8 mouse cellular contexts compared by ENCODE assay signal in the genomic region with DNA sequence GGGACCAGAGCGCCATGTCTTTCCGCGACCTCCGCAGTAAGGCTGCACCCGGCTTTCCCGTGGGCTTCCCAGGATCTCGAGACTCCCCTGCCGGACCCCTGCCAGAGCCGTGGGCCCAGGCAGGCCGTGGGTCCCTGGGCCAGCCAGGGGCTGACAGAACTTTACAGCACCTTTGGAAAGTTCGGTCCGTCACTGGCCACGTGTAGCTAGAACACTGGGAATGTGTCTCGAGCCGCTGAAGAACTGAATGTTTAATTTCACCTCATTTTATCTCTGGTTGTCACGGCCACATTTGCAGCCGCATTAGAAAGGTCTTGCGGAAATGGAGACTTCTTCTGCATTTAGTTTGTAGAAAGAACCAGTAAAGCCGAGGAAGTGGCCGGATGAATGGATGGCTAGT. TPM values are rescaled to one million over a fixed set of nuclear protein-coding genes. Genes with fewer than 3 reads are reported as not detected.
DNase-seq lines count a peak whose midpoint lies in the region; ATAC-seq and TF ChIP-seq lines count a peak whose summit lies in the region.

No protein-coding gene starts in this region.

- peak overlapping the region; percentile 79; the same call in 1 of the 2 replicates for H3K27ac ChIP-seq in kidney, embryonic 16.5 days (ENCODE audit: low read length)
- peak overlapping the region; percentile 82 for H3K27ac ChIP-seq in hindbrain, postnatal 0 days
- peak overlapping the region; percentile 80 for H3K27ac ChIP-seq in midbrain, postnatal 0 days (ENCODE audit: low read depth, low read length)

- H3K27me3 ChIP-seq in kidney, embryonic 16.5 days (ENCODE audit: insufficient read depth, low read length) = no peaks in the 10 kb centered on the region
- no peaks in the 10 kb centered on the region for H3K27me3 ChIP-seq in hindbrain, postnatal 0 days (ENCODE audit: insufficient read depth, low read length)
- no peaks in the 10 kb centered on the region for H3K27me3 ChIP-seq in midbrain, postnatal 0 days (ENCODE audit: insufficient read depth, low read length)

- peak overlapping the region; percentile 79 for H3K9ac ChIP-seq in kidney, embryonic 16.5 days (replicated peaks; ENCODE audit: low read length)
- peak overlapping the region; percentile 67 for H3K9ac ChIP-seq in hindbrain, postnatal 0 days (replicated peaks; ENCODE audit: low read length)
- H3K9ac ChIP-seq in midbrain, postnatal 0 days (replicated peaks; ENCODE audit: low read length, poor library complexity, severe bottlenecking) = peak overlapping the region; percentile 73

- 6% methylated on average over 20 of the region's 20 CpGs for WGBS in kidney, embryonic 16.5 days
- 5% methylated on average over 20 of the region's 20 CpGs for WGBS in hindbrain, postnatal 0 days
- 7% methylated on average over 20 of the region's 20 CpGs for WGBS in midbrain, postnatal 0 days

- peak overlapping the region; percentile 71 for H3K4me3 ChIP-seq in kidney, embryonic 16.5 days (ENCODE audit: low read length)
- peak overlapping the region; percentile 66 for H3K4me3 ChIP-seq in hindbrain, postnatal 0 days (ENCODE audit: low read length)
- peak overlapping the region; percentile 59 for H3K4me3 ChIP-seq in midbrain, postnatal 0 days (ENCODE audit: low read depth, low read length)

- peaks cover 39% of the 10 kb centered on the region for H3K36me3 ChIP-seq in kidney, embryonic 16.5 days (ENCODE audit: insufficient read depth, low read length)
- peaks cover 24% of the 10 kb centered on the region for H3K36me3 ChIP-seq in hindbrain, postnatal 0 days (ENCODE audit: insufficient read depth, low read length)
- H3K36me3 ChIP-seq in midbrain, postnatal 0 days (ENCODE audit: insufficient read depth, low read length) = peaks cover 22% of the 10 kb centered on the region

- no peak for DNase-seq in kidney, postnatal 36 days
- DNase-seq in brain, embryonic 14.5 days (ENCODE audit: low read depth) = no peak
- no peak for DNase-seq in hindbrain, postnatal 0 days (ENCODE audit: low spot score)
- no peak for DNase-seq in midbrain, postnatal 0 days (ENCODE audit: low spot score)
- no peak for DNase-seq in urinary bladder, postnatal 14 days (ENCODE audit: low spot score)
- no peak for DNase-seq in layer of hippocampus, postnatal 25 days (ENCODE audit: extremely low spot score in 1 of 2, low spot score in 1 of 2)
- no peak for DNase-seq in right cerebral cortex, postnatal 10 days (ENCODE audit: low spot score in 2 of 2)

- peaks cover 6% of the 10 kb centered on the region for H3K4me1 ChIP-seq in kidney, embryonic 16.5 days (ENCODE audit: insufficient read depth, low read length)
- H3K4me1 ChIP-seq in hindbrain, postnatal 0 days (ENCODE audit: insufficient read depth, low read length) = peaks cover 5% of the 10 kb centered on the region
- H3K4me1 ChIP-seq in midbrain, postnatal 0 days (ENCODE audit: insufficient read depth, low read length) = peaks cover 5% of the 10 kb centered on the region; the same call in 1 of the 2 replicates

- no peak for ATAC-seq in kidney, embryonic 16.5 days (ENCODE audit: low FRiP score, low TSS enrichment)
- ATAC-seq in hindbrain, postnatal 0 days = peak; percentile 38
- no peak; the same call in 1 of the 2 replicates for ATAC-seq in midbrain, postnatal 0 days (ENCODE audit: low FRiP score)

- 0 out of 2 replicates have a peak, but pooled peaks have one; percentile 5 for TF ChIP-seq POLR2A in brain, embryonic 14.5 days (IDR thresholded peaks at IDR 0.05; ENCODE audit: borderline replicate concordance, extremely low read depth, insufficient read depth, insufficient read length, poor library complexity, severe bottlenecking)

- H3K9me3 ChIP-seq in kidney, embryonic 16.5 days (ENCODE audit: low read length) = no peaks in the 10 kb centered on the region
- H3K9me3 ChIP-seq in hindbrain, postnatal 0 days (ENCODE audit: low read length) = no peaks in the 10 kb centered on the region
- H3K9me3 ChIP-seq in midbrain, postnatal 0 days (ENCODE audit: low read length) = no peaks in the 10 kb centered on the region

- H3K4me2 ChIP-seq in kidney, embryonic 16.5 days (replicated peaks; ENCODE audit: low read depth, low read length) = peak overlapping the region; percentile 73
- H3K4me2 ChIP-seq in hindbrain, postnatal 0 days (ENCODE audit: low read depth, low read length) = peak overlapping the region; percentile 74
- peak overlapping the region; percentile 74 for H3K4me2 ChIP-seq in midbrain, postnatal 0 days (ENCODE audit: low read depth, low read length, poor library complexity, severe bottlenecking)

- no peak for TF ChIP-seq CTCF in brain, embryonic 14.5 days (IDR thresholded peaks at IDR 0.05; ENCODE audit: borderline replicate concordance, extremely low read depth, insufficient read depth, insufficient read length)
- no peak for TF ChIP-seq CTCF in hindbrain, postnatal 0 days (IDR thresholded peaks at IDR 0.05; ENCODE audit: low read depth)
- TF ChIP-seq CTCF in midbrain, postnatal 0 days (IDR thresholded peaks at IDR 0.05) = no peak

RNA-seq across cellular contexts. Expression of a gene that starts 0.5 kb away (rescaled TPM):
- 24.5 and 26.5 TPM in 2 replicates for polyA plus RNA-seq in kidney, embryonic 16.5 days (2015; fragmentation: Nextera tagmentation; extraction: Ambion mirVana)
- 22.5 and 26.0 TPM in 2 replicates for polyA plus RNA-seq in brain, embryonic 14.5 days (2012; rRNA removed)
- 11.8 and 14.4 TPM in 2 replicates for total RNA-seq in hindbrain, postnatal 0 days (2014; rRNA removed)
- 42.3 and 42.6 TPM in 2 replicates for polyA plus RNA-seq in hindbrain, postnatal 0 days (2015; fragmentation: Nextera tagmentation; extraction: Ambion mirVana)
- 24.7 and 30.1 TPM in 2 replicates for total RNA-seq in midbrain, postnatal 0 days (2014; rRNA removed)
- 44.9 and 49.6 TPM in 2 replicates for polyA plus RNA-seq in midbrain, postnatal 0 days (2015; fragmentation: Nextera tagmentation; extraction: Ambion mirVana)
- total RNA-seq in layer of hippocampus, postnatal 25 days (2021) = 10 to 100 TPM; 26.8 to 29.2 TPM

RNA-seq across cellular contexts. Expression of a gene that starts 0.6 kb away (rescaled TPM):
- 7.9 and 10.9 TPM in 2 replicates for polyA plus RNA-seq in kidney, embryonic 16.5 days (2015; fragmentation: Nextera tagmentation; extraction: Ambion mirVana)
- 6.8 and 7.8 TPM in 2 replicates for polyA plus RNA-seq in brain, embryonic 14.5 days (2012; rRNA removed)
- 7.9 and 47.7 TPM in 2 replicates for total RNA-seq in hindbrain, postnatal 0 days (2014; rRNA removed)
- polyA plus RNA-seq in hindbrain, postnatal 0 days (2015; fragmentation: Nextera tagmentation; extraction: Ambion mirVana) = 12.6 and 12.7 TPM in 2 replicates
- total RNA-seq in midbrain, postnatal 0 days (2014; rRNA removed) = 8.9 and 9.9 TPM in 2 replicates
- polyA plus RNA-seq in midbrain, postnatal 0 days (2015; fragmentation: Nextera tagmentation; extraction: Ambion mirVana) = 13.3 and 13.4 TPM in 2 replicates
- total RNA-seq in layer of hippocampus, postnatal 25 days (2021) = 1 to 10 TPM; 4.4 to 4.8 TPM

RNA-seq across cellular contexts. Expression of a gene that starts 24.7 kb away (rescaled TPM):
- 1.1 and 1.3 TPM in 2 replicates for polyA plus RNA-seq in kidney, embryonic 16.5 days (2015; fragmentation: Nextera tagmentation; extraction: Ambion mirVana)
- 0.27 and 0.73 TPM in 2 replicates for polyA plus RNA-seq in brain, embryonic 14.5 days (2012; rRNA removed)
- 2.9 and 10.9 TPM in 2 replicates for total RNA-seq in hindbrain, postnatal 0 days (2014; rRNA removed)
- 1.0 and 3.2 TPM in 2 replicates for polyA plus RNA-seq in hindbrain, postnatal 0 days (2015; fragmentation: Nextera tagmentation; extraction: Ambion mirVana)
- 0.93 TPM in 1 of 2 replicates, not detected in the other for total RNA-seq in midbrain, postnatal 0 days (2014; rRNA removed)
- polyA plus RNA-seq in midbrain, postnatal 0 days (2015; fragmentation: Nextera tagmentation; extraction: Ambion mirVana) = 1.6 and 2.8 TPM in 2 replicates
- 1 to 10 TPM in 1 of 2 experiments, under 1 TPM in 1; 0.44 to 1.8 TPM for total RNA-seq in layer of hippocampus, postnatal 25 days (2021)

RNA-seq across cellular contexts. Expression of a gene that starts 24.8 kb away (rescaled TPM):
- 5.7 and 6.7 TPM in 2 replicates for polyA plus RNA-seq in kidney, embryonic 16.5 days (2015; fragmentation: Nextera tagmentation; extraction: Ambion mirVana)
- polyA plus RNA-seq in brain, embryonic 14.5 days (2012; rRNA removed) = 12.3 and 17.8 TPM in 2 replicates
- total RNA-seq in hindbrain, postnatal 0 days (2014; rRNA removed) = 21.4 and 24.4 TPM in 2 replicates
- polyA plus RNA-seq in hindbrain, postnatal 0 days (2015; fragmentation: Nextera tagmentation; extraction: Ambion mirVana) = 10.0 and 11.9 TPM in 2 replicates
- total RNA-seq in midbrain, postnatal 0 days (2014; rRNA removed) = 43.4 and 53.9 TPM in 2 replicates
- 12.6 and 14.9 TPM in 2 replicates for polyA plus RNA-seq in midbrain, postnatal 0 days (2015; fragmentation: Nextera tagmentation; extraction: Ambion mirVana)
- 10 to 100 TPM; 21.8 to 23.2 TPM for total RNA-seq in layer of hippocampus, postnatal 25 days (2021)

RNA-seq across cellular contexts. Expression of a gene that starts 36.9 kb away (rescaled TPM):
- 50.7 and 57.6 TPM in 2 replicates for polyA plus RNA-seq in kidney, embryonic 16.5 days (2015; fragmentation: Nextera tagmentation; extraction: Ambion mirVana)
- 72.8 and 84.8 TPM in 2 replicates for polyA plus RNA-seq in brain, embryonic 14.5 days (2012; rRNA removed)
- 76.7 and 89.6 TPM in 2 replicates for total RNA-seq in hindbrain, postnatal 0 days (2014; rRNA removed)
- 85.7 and 91.6 TPM in 2 replicates for polyA plus RNA-seq in hindbrain, postnatal 0 days (2015; fragmentation: Nextera tagmentation; extraction: Ambion mirVana)
- total RNA-seq in midbrain, postnatal 0 days (2014; rRNA removed) = 87.9 and 95.8 TPM in 2 replicates
- 102 and 106 TPM in 2 replicates for polyA plus RNA-seq in midbrain, postnatal 0 days (2015; fragmentation: Nextera tagmentation; extraction: Ambion mirVana)
- 100 to 1,000 TPM; 104 to 107 TPM for total RNA-seq in layer of hippocampus, postnatal 25 days (2021)
